Mouse (Mus musculus) E14TG2a.4 (cell line): ENCODE results near the gene Carm1.

Experiments
- CTCF ChIP-seq: conservative IDR thresholded peaks from 2 replicates; pipeline ENCODE4 v1.5.1; 2014; ENCODE audit warnings: low read length
- NANOG ChIP-seq: IDR thresholded peaks from 2 replicates; pipeline ENCODE4 v1.6.1; 2014; ENCODE audit warnings: borderline replicate concordance, low read length, mixed read lengths

DNA sequence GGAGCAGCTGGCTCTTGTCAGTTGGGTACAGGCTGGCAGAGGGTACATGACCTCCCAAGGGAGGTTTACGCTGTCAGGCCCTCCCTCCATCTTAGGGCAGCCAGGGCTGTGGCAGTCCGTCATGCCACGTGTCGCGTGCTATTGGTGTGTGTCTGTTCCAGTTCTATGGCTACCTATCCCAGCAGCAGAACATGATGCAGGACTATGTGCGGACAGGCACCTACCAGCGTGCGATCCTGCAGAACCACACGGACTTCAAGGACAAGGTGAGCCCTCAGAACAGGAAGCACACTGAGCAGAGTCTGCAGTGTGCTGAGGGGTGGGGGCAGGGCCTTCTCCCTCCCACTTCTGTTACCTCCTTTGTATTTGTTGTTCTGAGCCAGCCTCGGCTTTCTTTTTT lies 28.6 kb downstream of the Carm1 start:
- TF ChIP-seq CTCF (no peak), NANOG (no peak)
